Mouse (Mus musculus) monocyte, adult 59 days (primary cell): ENCODE data around the gene Lxn. TPM values are rescaled to one million over a fixed set of nuclear protein-coding genes. Genes with fewer than 3 reads are reported as not detected.

Experiments
- total RNA-seq, 2 experiments: library from RNA; stranded (reverse); gene quantifications; one replicate each; pipeline ENCODE4 v1.2.4; 2023

The Lxn gene
- 10 to 100 TPM; 11.3 to 13.3 TPM for total RNA-seq

DNA sequence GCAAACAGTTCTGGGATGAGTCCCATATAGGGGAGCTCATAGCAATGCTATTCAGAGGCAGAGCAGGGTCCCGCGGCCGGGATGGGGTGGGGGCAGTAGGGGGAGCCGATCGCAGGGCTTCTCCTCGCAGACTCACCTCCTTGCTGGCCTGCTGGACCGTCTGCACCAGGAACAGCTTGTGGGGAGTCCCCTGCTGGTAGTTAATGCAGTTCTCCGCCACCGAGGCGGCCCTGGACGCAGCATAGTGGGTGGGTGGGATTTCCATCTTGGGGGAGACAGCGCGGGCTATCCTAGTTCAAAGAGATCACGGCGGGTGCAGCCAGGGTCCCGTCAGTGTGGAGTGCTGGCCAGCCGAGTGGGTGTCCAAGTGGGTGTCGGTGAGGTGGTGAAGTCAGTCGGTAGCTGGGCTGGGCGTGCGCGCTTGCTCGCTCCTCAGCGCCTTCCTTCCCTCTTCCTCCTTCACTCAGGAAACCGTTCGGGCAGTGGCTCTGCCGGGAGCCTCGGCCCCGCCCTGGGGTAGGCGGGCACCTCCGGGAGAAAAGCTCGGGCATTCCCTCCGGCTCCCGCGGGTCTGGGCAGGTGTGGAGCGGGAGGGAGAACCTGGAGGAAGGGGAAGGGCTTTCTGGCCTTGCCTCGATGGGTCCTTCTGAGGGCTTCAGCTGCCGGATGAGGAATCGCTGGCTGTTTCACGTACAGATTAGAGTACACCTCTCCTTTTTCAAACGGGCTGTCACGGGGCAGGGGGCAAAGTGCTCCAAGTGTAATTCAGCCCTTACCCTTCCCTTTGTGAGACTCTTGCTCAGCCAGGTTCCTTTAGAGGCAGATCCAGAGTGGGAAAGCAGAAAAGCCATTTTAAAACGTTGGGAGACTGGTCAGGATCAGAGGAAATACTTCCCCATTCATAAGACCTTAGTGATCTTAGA is at the start of gene Lxn:
TSS of gene Lxn (minus strand) at position 477 of the 923 bp plus-strand sequence.

DNA sequence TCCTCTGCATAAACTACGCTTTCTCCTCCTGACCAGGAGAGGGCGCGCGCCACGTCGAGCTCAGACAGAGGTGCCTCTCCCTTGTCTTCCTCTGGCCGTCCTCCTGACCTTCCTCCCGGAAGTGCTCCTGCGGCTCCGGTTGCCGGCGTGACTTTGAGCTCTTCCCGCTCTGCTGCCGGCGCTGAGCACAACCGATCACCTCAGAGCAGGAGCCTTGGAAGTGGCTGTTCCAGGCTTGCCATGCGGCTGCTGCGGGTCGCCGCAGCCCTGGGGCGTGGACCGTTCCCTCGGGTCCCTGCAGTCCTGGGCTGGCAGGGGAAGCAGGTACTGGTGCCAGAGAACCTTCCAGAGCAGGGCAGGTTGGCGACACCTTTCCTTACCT is 33.7 kb downstream of the Lxn start, which contains the start of gene Gfm1:
TSS of gene Gfm1 (plus strand) at position 98 of the 382 bp plus-strand sequence.

Other genes with a start within 250 kb of the Lxn start
- 1 to 10 TPM; 1.2 to 2.2 TPM for gene Mlf1, start 89.8 kb downstream of the Lxn start, total RNA-seq
- gene Gm17402, start 88.8 kb downstream of the Lxn start, total RNA-seq = not detected
- gene Gfm1, start 33.8 kb downstream of the Lxn start, total RNA-seq = 10 to 100 TPM; 27.1 to 29.5 TPM
- not detected for gene Rarres1, start 51.6 kb upstream of the Lxn start, total RNA-seq
- 100 to 1,000 TPM; 110 to 122 TPM for gene Mfsd1, start 118.8 kb upstream of the Lxn start, total RNA-seq